Mouse (Mus musculus): ENCODE results near the gene Hus1. TPM values are rescaled to one million over a fixed set of nuclear protein-coding genes. Genes with fewer than 3 reads are reported as not detected.

The Hus1 gene
- total RNA-seq (2021), result 1 to 10 TPM; 7.7 to 8.4 TPM
- 3.3 and 4.0 TPM in 2 replicates for polyA plus RNA-seq (2012; rRNA removed)
- long read RNA-seq, full-length matches to known transcripts, result 2 of 4 reads
- long read RNA-seq, partial matches to known transcripts, result 2 of 4 reads
- long read RNA-seq, other reads (novel, unspliced or antisense), result 0 of 4 reads

- peak; percentile 96 for DNase-seq
Measured at GRCm38 (mm10) chr11:9010853-9011339, at the start of gene Hus1. Hus1 (minus strand) TSS chr11:9011191.

DNA sequence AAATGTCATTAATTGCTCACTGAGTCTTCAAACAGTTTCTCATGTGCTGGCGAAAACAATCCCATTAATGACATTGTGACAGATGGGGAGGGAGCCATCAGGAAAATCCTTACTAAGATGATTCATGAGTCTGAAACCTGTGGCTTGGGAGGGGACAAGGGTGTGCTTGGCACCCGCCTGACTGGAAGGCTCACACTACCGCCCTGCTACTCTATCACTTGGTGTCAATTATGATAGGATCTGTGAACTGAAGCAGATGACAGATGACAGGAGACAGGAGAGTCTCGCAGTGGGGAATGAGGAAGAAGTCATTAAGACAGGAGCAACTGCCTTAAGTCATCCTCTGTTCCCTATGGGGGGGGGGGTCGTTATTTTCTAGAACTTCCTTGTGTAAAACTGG lies 49.5 kb upstream of the Hus1 start:
- no peak for DNase-seq

GRCm38 (mm10) chr11:9060029-9060428 lies 49.0 kb upstream of the Hus1 start:
- no peak for DNase-seq

GRCm38 (mm10) chr11:9057711-9058110 lies 46.7 kb upstream of the Hus1 start:
- no peak for DNase-seq

DNA sequence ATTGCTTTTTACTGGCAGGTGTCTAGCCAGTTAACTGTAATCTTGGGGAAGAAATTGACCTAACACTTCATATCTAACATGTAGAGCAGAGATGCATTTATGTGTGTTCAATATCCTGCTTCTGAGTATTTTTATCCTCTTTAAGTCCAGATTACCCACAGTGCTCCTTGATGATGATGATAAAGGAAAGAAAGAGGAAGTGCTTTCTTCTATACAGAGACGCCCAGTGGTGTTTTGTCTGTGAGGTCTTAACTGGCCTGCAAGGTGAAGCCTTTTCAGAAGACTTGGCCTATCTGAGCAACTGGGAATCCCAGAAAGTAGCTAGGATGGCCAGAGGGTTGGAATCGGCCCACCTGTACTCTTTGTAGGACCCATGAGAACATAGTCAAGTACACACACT lies 45.9 kb upstream of the Hus1 start:
- DNase-seq, result no peak

DNA sequence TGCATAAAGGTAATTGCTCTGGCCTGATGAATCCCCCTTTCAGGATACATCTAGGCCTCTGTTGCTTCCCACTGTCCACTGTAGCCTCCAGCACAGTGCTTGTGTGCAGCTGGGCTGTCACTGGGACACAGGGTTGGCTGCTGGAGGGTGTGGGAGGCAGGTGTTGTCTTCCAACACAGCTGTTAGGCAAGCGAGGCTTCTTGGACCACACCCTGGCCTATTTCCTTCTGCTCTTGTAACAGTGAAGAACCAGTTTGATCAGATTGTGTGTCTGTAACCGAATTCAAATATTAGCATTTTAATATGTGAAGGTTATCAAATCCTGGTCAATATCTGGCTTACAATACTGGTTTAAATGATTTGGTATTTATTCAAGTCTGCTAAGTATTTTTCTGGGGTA lies 40.9 kb upstream of the Hus1 start:
- no peak for DNase-seq

DNA sequence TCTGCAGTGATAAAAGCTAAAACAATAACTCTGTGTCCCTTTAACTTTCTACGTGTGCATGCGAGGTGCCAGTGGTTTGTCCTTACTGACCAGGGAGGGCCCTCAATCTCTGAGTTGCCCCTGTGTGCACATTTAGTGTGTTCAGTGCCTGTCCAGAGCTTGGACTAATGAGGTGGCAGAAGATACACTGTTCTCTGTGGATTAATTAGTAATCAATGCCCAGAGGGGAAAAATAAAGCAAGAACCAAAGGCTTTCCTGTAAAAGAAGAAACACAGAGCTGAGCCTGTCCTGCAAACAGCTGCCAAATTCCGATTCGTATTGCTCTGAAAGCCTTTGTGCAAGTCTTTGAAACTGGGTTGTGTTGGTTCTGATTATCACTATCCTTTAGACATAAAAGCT lies 39.2 kb upstream of the Hus1 start:
- no peak for DNase-seq

DNA sequence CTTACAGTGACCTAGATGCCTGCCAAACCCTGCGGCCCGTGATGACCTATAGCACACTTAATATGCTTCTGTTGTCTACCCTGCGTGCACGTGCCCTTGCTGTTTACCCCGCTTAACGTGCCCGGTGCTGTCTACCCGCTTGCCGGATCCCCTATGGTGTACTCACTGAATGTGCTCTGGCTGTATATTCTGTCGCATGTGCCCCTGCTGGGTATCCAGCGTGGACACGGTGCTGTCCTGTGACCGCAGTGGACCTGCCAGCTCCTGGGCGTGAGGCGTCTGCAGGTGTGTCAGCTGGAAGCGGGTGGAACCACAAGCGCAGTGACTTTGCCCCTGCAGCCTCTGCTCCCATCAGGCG lies 37.7 kb upstream of the Hus1 start, which contains the start of gene Sun3:
Gene Sun3 (minus strand): TSS at position 289 of the 358 bp plus-strand sequence.
- DNase-seq, result no peak

GRCm38 (mm10) chr11:9048011-9048702 lies 37.2 kb upstream of the Hus1 start, which contains the start of gene Gm11992:
Gm11992 (plus strand) TSS chr11:9048594.
- peak; percentile 92 for DNase-seq

- peak; percentile 18 for DNase-seq
Measured at GRCm38 (mm10) chr11:9047044-9047443, 36.1 kb upstream of the Hus1 start.

- DNase-seq, result no peak
Measured at GRCm38 (mm10) chr11:9046546-9046945, 35.6 kb upstream of the Hus1 start.

GRCm38 (mm10) chr11:9031530-9031929 lies 20.5 kb upstream of the Hus1 start:
- DNase-seq, result no peak

GRCm38 (mm10) chr11:9025211-9025610 lies 14.2 kb upstream of the Hus1 start:
- DNase-seq, result no peak

- no peak for DNase-seq
Measured at GRCm38 (mm10) chr11:9024782-9025181, 13.8 kb upstream of the Hus1 start.

DNA sequence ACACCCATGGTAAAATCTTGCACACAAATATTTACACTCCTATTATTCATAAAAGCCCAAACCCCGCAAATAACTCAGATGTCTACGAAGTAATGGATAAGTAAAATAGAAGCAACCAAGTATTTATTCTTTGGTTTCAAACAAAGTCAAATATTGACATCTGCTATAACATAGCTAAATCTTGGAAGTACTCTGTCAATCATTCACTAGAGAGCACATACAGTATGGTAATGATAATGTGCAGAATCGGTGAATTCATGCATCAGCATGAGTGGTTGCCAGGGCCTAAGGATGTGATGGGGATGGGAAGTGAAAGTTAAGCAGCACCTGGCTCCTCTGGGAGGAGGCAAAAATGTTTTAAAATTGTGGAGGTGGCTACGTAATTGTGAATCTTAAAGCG lies 9.2 kb upstream of the Hus1 start:
- DNase-seq, result no peak

DNA sequence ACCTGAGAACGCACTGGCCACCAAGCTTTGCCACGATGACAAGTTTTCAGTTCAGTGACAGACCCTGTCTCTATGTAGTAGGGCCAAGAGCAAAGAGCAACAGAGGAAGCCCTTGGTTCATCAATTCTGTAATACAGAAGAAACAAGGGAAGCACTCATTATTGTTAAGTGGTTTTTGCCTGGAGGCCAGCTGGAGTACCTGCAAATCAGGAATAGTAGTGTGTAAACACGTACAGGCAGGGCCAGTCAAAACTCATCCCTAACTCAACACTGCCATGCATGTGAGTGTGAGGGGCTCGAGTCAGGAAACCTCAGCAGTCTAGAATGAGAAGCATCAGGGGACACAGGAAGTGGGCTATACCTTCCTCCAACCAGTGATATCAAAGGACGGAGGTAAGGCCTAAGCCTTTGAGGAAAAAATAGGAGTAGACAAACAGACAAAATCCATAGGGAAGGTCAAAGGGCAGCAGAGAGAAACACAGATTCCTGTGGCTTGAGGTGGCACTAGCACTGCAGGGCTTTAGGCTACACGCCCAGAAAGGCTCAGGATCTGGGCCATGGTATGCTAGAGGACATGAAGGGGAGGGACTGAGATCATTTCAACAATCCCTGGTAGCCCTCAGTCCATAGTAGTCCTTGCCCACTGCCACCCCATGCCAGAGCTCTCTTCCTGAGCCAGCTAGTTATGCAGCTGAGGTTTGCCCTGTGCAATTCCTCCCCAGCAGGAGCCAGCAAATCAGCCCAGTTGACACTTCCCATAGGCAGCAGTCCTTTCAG lies 7.7 kb upstream of the Hus1 start:
- DNase-seq, result no peak

DNA sequence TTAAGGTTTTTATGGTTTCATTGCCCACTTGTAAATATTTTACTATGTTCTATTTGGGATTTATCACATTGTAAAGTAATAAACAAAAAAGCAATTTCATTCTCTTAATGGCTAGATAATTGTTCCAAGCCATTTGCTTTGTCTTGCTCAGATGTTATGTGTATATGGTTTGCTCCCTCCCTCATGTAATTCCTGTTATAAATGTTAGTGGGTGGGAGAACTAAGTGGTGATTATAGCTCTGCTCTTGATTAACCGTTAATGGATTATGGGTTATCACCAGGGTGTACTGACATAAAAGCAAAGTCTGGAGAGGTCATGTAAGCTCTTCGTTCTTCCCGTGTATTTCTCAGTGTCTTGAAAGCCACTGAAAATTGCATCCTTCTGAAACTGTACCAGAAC lies 3.7 kb upstream of the Hus1 start:
- DNase-seq, result no peak

GRCm38 (mm10) chr11:9011348-9011747 lies 357 bp upstream of the Hus1 start:
- no peak for DNase-seq

DNA sequence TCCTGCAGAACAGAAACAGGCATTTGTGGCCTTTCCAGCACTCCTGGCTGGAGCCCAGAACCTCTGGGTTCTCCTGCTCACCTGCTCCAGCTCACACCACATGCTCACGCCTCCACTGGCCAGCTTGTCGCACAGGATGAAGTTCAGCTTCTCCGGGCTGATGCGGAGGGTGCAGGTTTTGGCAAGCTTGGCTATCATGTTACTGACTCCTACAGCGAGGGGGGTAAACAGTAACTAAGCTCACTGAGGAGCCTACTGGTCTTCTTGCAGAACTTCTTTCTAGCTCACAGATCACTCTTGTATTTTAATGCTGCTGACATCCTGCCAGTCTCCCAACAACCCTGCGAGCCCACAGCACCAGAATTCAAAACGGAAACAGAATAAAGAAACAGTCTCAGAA lies 575 bp downstream of the Hus1 start:
- no peak for DNase-seq

DNA sequence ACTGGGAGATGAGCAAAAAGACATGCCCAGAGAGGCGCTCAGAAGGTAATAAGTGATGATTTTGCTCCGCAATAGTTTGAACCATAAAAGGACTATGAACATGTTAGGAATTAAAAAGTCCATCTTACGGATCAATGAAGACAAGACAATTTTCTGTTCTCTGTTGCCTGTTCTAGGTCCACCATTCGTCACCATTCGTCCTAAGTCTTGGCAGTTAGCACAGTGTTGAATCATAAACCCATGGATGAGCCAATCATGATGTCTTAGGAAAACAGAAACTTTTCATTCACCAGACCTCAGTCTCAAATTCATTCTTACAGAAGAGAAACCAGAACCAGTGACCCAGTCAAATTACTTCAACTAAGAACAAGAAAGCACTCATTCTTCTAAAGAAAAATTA lies 2.2 kb downstream of the Hus1 start:
- no peak for DNase-seq

DNA sequence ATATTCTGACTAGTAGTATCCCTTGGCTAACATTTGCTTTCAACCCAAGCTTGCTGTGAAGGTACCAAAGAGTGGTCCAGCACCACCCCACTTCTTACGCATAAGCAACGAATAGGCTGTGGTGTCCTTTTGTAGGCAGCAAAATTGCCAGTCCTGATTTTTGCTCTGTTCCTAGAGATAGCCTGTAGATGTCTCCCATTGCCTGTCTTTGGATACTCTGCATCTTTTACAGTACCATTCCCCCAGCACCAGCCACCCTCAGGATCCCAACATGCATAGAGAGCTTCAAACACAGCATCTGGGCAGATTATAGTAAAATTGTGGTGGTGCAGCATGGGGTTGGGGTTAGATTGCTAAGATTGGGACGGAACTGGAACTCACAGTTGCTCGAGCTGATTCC lies 22.9 kb downstream of the Hus1 start:
- DNase-seq, result no peak

GRCm38 (mm10) chr11:8986058-8986457 lies 24.9 kb downstream of the Hus1 start:
- DNase-seq, result peak; percentile 42

- peak; percentile 59 for DNase-seq
Measured at GRCm38 (mm10) chr11:8983237-8983861, 27.6 kb downstream of the Hus1 start.

Data from adrenal gland, adult 2 months (tissue).